Mouse (Mus musculus): ENCODE measurements around the gene Adra2a. TPM values are rescaled to one million over a fixed set of nuclear protein-coding genes. Genes with fewer than 3 reads are reported as not detected.

Gene Adra2a
- polyA plus RNA-seq, 1 experiment from 2014 or later = 5.5 TPM

GRCm38 (mm10) chr19:54081716-54082165 is 37.8 kb downstream of the Adra2a start:
- Histone ChIP-seq H3K9me3 (no peaks in the 10 kb centered on the region), H3K9ac (no peak overlapping the region), H3K27me3 (no peaks in the 10 kb centered on the region), H3K4me2 (no peak overlapping the region), H3K36me3 (no peaks in the 10 kb centered on the region), H3K27ac (replicated peaks) (no peak overlapping the region), H3K4me3 (no peak overlapping the region), H3K4me1 (replicated peaks) (0 out of 2 replicates have a peak, but pooled peaks cover 2% of the 10 kb centered on the region)
- ATAC-seq (ENCODE audit: low FRiP score, low read depth) = no peak
- 92% methylated on average over 9 of the region's 9 CpGs for WGBS

GRCm38 (mm10) chr19:54087319-54087718 is 43.4 kb downstream of the Adra2a start:
- H3K4me2 ChIP-seq = no peak overlapping the region
- 74% methylated on average over 10 of the region's 10 CpGs for WGBS
- ATAC-seq (ENCODE audit: low FRiP score, low read depth) = no peak
- no peaks in the 10 kb centered on the region for H3K4me1 ChIP-seq (replicated peaks)
- H3K36me3 ChIP-seq = no peaks in the 10 kb centered on the region
- no peak overlapping the region for H3K27ac ChIP-seq (replicated peaks)
- no peaks in the 10 kb centered on the region for H3K27me3 ChIP-seq
- no peak overlapping the region for H3K9ac ChIP-seq
- no peaks in the 10 kb centered on the region for H3K9me3 ChIP-seq
- H3K4me3 ChIP-seq = no peak overlapping the region

DNA sequence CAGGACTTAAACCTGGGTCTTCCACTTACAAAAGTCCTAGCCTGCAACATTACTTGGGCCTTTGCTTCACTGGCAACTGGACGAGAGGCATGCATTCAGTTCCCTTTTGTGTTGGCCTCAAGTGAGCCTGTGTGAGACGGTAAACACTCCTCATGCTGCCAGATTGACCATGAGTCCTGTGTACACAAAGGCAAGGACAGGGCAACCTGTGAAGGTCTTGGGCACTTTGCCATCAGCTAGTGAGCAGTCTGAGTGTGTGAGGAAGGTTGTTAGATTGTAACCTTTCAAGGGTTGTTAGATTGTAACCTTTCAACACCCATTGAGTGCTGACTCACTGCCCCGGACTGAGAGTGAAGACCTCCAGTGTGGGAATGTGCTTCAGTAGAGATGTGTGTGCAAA is 49.6 kb downstream of the Adra2a start:
- 89% methylated on average over 3 of the region's 3 CpGs for WGBS

GRCm38 (mm10) chr19:54095716-54096115 is 51.8 kb downstream of the Adra2a start:
- Histone ChIP-seq H3K36me3 (no peaks in the 10 kb centered on the region), H3K4me3 (no peak overlapping the region), H3K9ac (no peak overlapping the region), H3K4me1 (replicated peaks) (peaks cover 14% of the 10 kb centered on the region), H3K4me2 (no peak overlapping the region), H3K27ac (replicated peaks) (no peak overlapping the region), H3K27me3 (no peaks in the 10 kb centered on the region), H3K9me3 (no peaks in the 10 kb centered on the region)
- 33% methylated on average over 5 of the region's 5 CpGs for WGBS
- ATAC-seq (ENCODE audit: low FRiP score, low read depth) = no peak

More for the DNA sequence above, 49.6 kb downstream of the Adra2a start:
- H3K36me3 ChIP-seq = no peaks in the 10 kb centered on the region
- no peak overlapping the region for H3K9ac ChIP-seq
- H3K27me3 ChIP-seq = no peaks in the 10 kb centered on the region
- H3K4me3 ChIP-seq = no peak overlapping the region
- no peak for ATAC-seq (ENCODE audit: low FRiP score, low read depth)
- H3K4me2 ChIP-seq = no peak overlapping the region
- no peaks in the 10 kb centered on the region for H3K9me3 ChIP-seq
- peaks cover 14% of the 10 kb centered on the region for H3K4me1 ChIP-seq (replicated peaks)
- no peak overlapping the region for H3K27ac ChIP-seq (replicated peaks)

DNA sequence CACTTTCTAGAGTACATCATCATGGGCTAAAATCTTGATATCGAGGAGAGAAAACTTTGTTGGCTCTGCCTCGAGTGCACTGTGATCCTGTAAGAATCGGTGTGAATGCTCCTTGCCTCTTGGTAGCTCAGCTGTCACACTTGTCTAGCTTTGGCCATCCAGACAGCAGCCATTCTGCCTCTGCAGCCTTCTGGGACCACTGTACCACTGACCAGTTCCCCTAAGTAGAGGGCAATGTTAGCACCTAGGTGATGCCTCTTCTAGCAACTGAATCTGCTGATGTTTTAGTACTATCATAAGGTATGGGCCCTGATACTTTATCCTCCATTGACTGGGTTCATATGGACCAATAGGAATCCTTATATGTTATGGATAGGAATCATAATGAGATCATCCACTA is 54.4 kb downstream of the Adra2a start:
- Histone ChIP-seq H3K9ac (no peak overlapping the region), H3K4me3 (no peak overlapping the region), H3K4me1 (replicated peaks) (peaks cover 14% of the 10 kb centered on the region), H3K27me3 (no peaks in the 10 kb centered on the region), H3K36me3 (no peaks in the 10 kb centered on the region), H3K9me3 (no peaks in the 10 kb centered on the region), H3K27ac (replicated peaks) (no peak overlapping the region), H3K4me2 (no peak overlapping the region)
- no peak for ATAC-seq (ENCODE audit: low FRiP score, low read depth)
- WGBS = 94% methylated on average over 3 of the region's 3 CpGs

Other genes with a start within 250 kb of the Adra2a start
- gene Pdcd4, start 151.9 kb upstream of the Adra2a start, polyA plus RNA-seq (2015; fragmentation: Nextera tagmentation; extraction: Ambion mirVana) = 58.0 and 60.4 TPM in 2 replicates
- 59.3 and 64.6 TPM in 2 replicates for gene Shoc2, start 99.8 kb upstream of the Adra2a start, polyA plus RNA-seq (2015; fragmentation: Nextera tagmentation; extraction: Ambion mirVana)
- 132 and 137 TPM in 2 replicates for gene Bbip1, start 99.5 kb upstream of the Adra2a start, polyA plus RNA-seq (2015; fragmentation: Nextera tagmentation; extraction: Ambion mirVana)

Data from hindbrain, embryonic 15.5 days (tissue).